Mouse (Mus musculus) heart, embryonic 12.5 days (tissue): ENCODE data around the gene Pxn. TPM values are rescaled to one million over a fixed set of nuclear protein-coding genes. Genes with fewer than 3 reads are reported as not detected.

Source experiments
- ATAC-seq: fragments of 200-750 bp; cut with Nextera tagmentation; 2 replicates; pipeline ENCODE4 v1.8.0; 2017; ENCODE audit warnings: moderate TSS enrichment, moderate library complexity; ENCODE audit not compliant: insufficient number of reproducible peaks, low FRiP score
- H3K27ac ChIP-seq: fragments of 300-500 bp; sonication (generic); 2 replicates; pipeline ENCODE4 v1.5.1; 2016; ENCODE audit warnings: mild to moderate bottlenecking, moderate library complexity; ENCODE audit not compliant: poor library complexity, severe bottlenecking
- H3K27me3 ChIP-seq: fragments of 300-500 bp; sonication (generic); replicated peaks from 2 replicates; pipeline ENCODE4 v1.6.1; 2016; ENCODE audit warnings: mild to moderate bottlenecking, moderate library complexity
- H3K36me3 ChIP-seq: fragments of 300-500 bp; sonication (generic); 2 replicates; pipeline ENCODE4 v1.6.1; 2016; ENCODE audit warnings: mild to moderate bottlenecking, moderate library complexity
- H3K4me1 ChIP-seq: fragments of 300-500 bp; sonication (generic); replicated peaks from 2 replicates; pipeline ENCODE4 v1.6.1; 2016; ENCODE audit warnings: mild to moderate bottlenecking
- H3K4me2 ChIP-seq: fragments of 300-500 bp; sonication (generic); 2 replicates; pipeline ENCODE4 v1.6.1; 2016; ENCODE audit warnings: mild to moderate bottlenecking, moderate library complexity
- H3K4me3 ChIP-seq: fragments of 300-500 bp; sonication (generic); 2 replicates; pipeline ENCODE4 v1.5.1; 2016; ENCODE audit warnings: mild to moderate bottlenecking
- H3K9ac ChIP-seq: fragments of 300-500 bp; sonication (generic); 2 replicates; pipeline ENCODE4 v1.6.1; 2016; ENCODE audit warnings: mild to moderate bottlenecking, moderate library complexity
- H3K9me3 ChIP-seq: fragments of 300-500 bp; sonication (generic); replicated peaks from 2 replicates; pipeline ENCODE4 v1.6.1; 2016; ENCODE audit warnings: mild to moderate bottlenecking, moderate library complexity
- WGBS: fragments of 180-500 bp; shearing (Covaris S2); methylation state at CpG from one replicate; pipeline ENCODE4 v1.1.7; 2016; 5-methylcytosine and 5-hydroxymethylcytosine counted together
- microRNA-seq: library from miRNA; unstranded; fragments of <30 nt; microRNA quantifications from one replicate; pipeline ENCODE4, GENCODE M21; 2017
- polyA plus RNA-seq: library from polyadenylated mRNA; unstranded; fragments of >200 nt; fragmentation: Nextera tagmentation; extraction: Ambion mirVana; gene quantifications from 2 replicates; pipeline ENCODE4 v1.2.1, GENCODE M21; 2016

Gene Pxn
- polyA plus RNA-seq, 1 experiment from 2014 or later = 41.1 TPM

DNA sequence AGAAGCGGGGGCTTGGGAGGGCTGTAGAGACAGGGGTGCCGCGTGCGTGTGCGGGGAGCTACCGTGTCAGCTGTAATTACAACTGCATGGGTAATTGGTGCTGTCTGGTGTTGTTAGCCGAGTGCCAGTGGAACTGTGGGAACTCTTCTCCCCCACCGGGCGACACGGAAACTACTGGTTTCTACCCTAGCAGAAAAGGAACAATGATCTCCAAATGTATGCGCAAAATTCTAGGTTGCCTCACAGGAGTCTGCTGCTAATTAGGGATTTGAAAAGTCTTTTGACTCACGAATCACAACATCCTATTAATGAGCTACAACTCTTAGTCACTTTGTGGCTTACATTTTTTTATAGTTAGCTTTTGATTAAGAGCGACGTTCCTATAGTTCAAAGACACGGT, 79.7 kb downstream of the Pxn start:
- Histone ChIP-seq H3K27ac (no peak overlapping the region), H3K9me3 (peaks cover 14% of the 10 kb centered on the region), H3K4me1 (no peaks in the 10 kb centered on the region), H3K4me3 (no peak overlapping the region), H3K9ac (no peak overlapping the region), H3K27me3 (no peaks in the 10 kb centered on the region), H3K4me2 (no peak overlapping the region), H3K36me3 (peaks cover 97% of the 10 kb centered on the region)
- 90% methylated on average over 15 of the region's 15 CpGs for WGBS
- ATAC-seq = no peak

DNA sequence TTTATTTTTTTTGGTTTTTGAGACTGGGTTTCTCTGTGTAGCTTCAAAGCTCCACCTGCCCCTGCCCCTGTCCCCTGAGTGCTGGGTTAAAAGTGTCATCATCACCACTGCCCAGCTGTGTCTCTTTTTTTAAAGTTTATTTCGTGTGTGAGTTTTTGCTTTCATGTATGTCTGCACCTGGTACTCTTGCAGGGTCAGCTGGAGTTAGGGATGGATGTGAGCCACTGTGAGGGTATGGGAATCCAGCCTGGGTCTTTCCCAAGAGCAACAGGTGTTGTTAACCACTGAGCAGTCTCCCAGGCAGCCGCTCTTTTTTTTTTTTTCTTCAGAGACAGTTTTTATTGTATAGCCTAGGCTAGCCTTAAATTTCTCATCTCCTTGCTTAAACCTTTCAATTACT, 80.3 kb downstream of the Pxn start:
- Histone ChIP-seq H3K27me3 (no peaks in the 10 kb centered on the region), H3K9me3 (peaks cover 13% of the 10 kb centered on the region), H3K9ac (no peak overlapping the region), H3K36me3 (peaks cover 97% of the 10 kb centered on the region), H3K4me2 (no peak overlapping the region), H3K4me3 (no peak overlapping the region), H3K27ac (no peak overlapping the region), H3K4me1 (no peaks in the 10 kb centered on the region)
- 88% methylated on average over 2 of the region's 2 CpGs for WGBS
- ATAC-seq = no peak

DNA sequence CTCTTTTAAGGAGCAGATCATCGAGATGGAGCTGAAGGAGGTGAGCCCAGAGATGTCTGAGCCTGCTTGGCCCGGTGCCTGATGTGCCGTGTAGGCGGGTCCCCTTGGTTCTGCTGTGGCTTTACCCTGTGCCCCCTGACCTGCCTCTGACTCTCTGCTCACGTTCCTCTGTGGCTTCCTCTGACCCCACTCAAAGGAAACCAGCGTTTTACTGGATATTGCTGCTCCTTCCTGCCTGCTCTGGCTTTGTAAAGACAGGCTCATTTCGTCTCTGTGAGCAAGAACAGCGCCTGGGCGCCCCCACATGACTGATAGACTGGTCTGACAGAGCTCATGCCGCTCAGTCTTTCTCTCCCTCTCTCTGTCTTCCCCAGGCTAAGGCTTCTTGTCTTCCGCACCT, 84.6 kb downstream of the Pxn start:
- 79% methylated on average over 11 of the region's 11 CpGs for WGBS

DNA sequence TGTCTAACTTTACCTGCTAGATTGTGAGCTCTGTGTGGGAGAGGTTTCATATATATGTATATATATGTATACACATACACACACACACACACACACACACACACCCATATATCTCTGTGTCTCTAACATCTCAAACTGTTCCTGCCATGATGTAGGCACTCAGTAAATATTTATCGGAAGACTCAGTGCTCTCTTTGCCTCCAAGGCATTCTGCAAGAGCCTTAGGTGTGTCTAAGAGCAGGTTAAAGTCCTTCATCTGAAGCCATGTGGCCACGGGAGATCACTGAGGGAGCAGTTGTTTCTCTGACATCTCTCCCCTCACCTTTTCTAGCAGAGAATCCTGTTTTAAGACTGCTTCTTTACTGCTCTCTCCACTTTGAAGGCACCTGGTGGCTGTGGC, 85.0 kb downstream of the Pxn start:
- WGBS = 94% methylated on average over 2 of the region's 2 CpGs
- Histone ChIP-seq H3K27me3 (no peaks in the 10 kb centered on the region), H3K27ac (no peak overlapping the region), H3K4me1 (peaks cover 13% of the 10 kb centered on the region; the same call in 1 of the 2 replicates), H3K4me2 (no peak overlapping the region), H3K4me3 (no peak overlapping the region), H3K36me3 (peaks cover 96% of the 10 kb centered on the region), H3K9ac (no peak overlapping the region), H3K9me3 (no peaks in the 10 kb centered on the region)
- no peak for ATAC-seq

More for the DNA sequence above, 84.6 kb downstream of the Pxn start:
- H3K36me3 ChIP-seq = peaks cover 96% of the 10 kb centered on the region
- no peak overlapping the region for H3K9ac ChIP-seq
- H3K4me2 ChIP-seq = no peak overlapping the region
- no peaks in the 10 kb centered on the region for H3K27me3 ChIP-seq
- no peak for ATAC-seq
- no peak overlapping the region for H3K27ac ChIP-seq
- H3K4me3 ChIP-seq = no peak overlapping the region
- H3K9me3 ChIP-seq = no peaks in the 10 kb centered on the region
- H3K4me1 ChIP-seq = peaks cover 13% of the 10 kb centered on the region; the same call in 1 of the 2 replicates

DNA sequence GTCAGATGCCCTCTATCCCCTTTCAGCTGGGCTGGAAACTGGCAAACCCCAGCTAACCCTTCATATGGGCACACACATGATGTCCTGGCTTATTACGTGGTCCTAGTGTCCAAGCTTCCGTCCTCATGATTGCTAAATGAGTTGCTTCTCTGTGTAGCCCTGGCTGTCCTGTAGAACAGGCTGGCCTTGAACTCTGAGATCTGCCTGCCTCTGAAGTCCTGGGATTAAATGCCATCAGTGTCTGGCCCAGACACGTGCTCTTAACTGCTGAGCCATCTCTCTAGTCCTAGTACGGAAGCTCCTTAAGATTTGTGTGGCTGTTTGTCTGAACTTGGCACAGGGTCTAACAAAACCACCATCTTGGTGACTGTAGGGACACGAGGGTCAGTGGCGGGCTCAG, 97.1 kb downstream of the Pxn start:
- no peaks in the 10 kb centered on the region for H3K27me3 ChIP-seq
- WGBS = 94% methylated on average over 6 of the region's 6 CpGs

More for the DNA sequence above, 97.1 kb downstream of the Pxn start:
- peaks cover 93% of the 10 kb centered on the region for H3K36me3 ChIP-seq
- no peaks in the 10 kb centered on the region for H3K9me3 ChIP-seq
- no peak overlapping the region for H3K9ac ChIP-seq
- no peak overlapping the region for H3K4me2 ChIP-seq
- no peak overlapping the region for H3K4me3 ChIP-seq
- ATAC-seq = no peak
- no peaks in the 10 kb centered on the region for H3K4me1 ChIP-seq
- no peak overlapping the region for H3K27ac ChIP-seq

Small RNA genes within 50 kb of the gene (microRNA-seq; reads per million reads assigned to microRNA genes)
- gene Mir7029 = not detected

Other genes with a start within 250 kb of the Pxn start
- gene Rnf10, start 233.8 kb upstream of the Pxn start, polyA plus RNA-seq = 152 and 175 TPM in 2 replicates
- gene Coq5, start 227.0 kb upstream of the Pxn start, polyA plus RNA-seq = 76.0 and 79.9 TPM in 2 replicates
- 1,319 and 1,320 TPM in 2 replicates for gene Dynll1, start 205.7 kb upstream of the Pxn start, polyA plus RNA-seq
- 147 and 160 TPM in 2 replicates for gene Srsf9, start 179.5 kb upstream of the Pxn start, polyA plus RNA-seq
- gene Gatc, start 165.5 kb upstream of the Pxn start, polyA plus RNA-seq = 24.2 and 26.1 TPM in 2 replicates
- 38.1 and 38.8 TPM in 2 replicates for gene Triap1, start 165.5 kb upstream of the Pxn start, polyA plus RNA-seq
- gene Cox6a1, start 157.7 kb upstream of the Pxn start, polyA plus RNA-seq = 1,284 and 1,325 TPM in 2 replicates
- 6.7 and 6.8 TPM in 2 replicates for gene Msi1, start 77.1 kb upstream of the Pxn start, polyA plus RNA-seq
- 0.72 and 1.3 TPM in 2 replicates for gene Pla2g1b, start 40.4 kb upstream of the Pxn start, polyA plus RNA-seq
- gene Sirt4, start 22.0 kb upstream of the Pxn start, polyA plus RNA-seq = 14.7 and 18.0 TPM in 2 replicates
- 949 and 971 TPM in 2 replicates for gene Rplp0, start 52.8 kb downstream of the Pxn start, polyA plus RNA-seq
- 43.1 and 47.0 TPM in 2 replicates for gene Gcn1l1, start 58.6 kb downstream of the Pxn start, polyA plus RNA-seq
- gene Rab35, start 125.2 kb downstream of the Pxn start, polyA plus RNA-seq = 20.1 and 20.9 TPM in 2 replicates
- gene Bicdl1, start 224.9 kb downstream of the Pxn start, polyA plus RNA-seq = 5.5 and 7.9 TPM in 2 replicates